Mouse (Mus musculus): ENCODE measurements around the gene Gcnt3. TPM values are rescaled to one million over a fixed set of nuclear protein-coding genes. Genes with fewer than 3 reads are reported as not detected.

The Gcnt3 gene
- polyA plus RNA-seq, 1 experiment from 2014 or later: not detected

GRCm38 (mm10) chr9:70067497-70067896 is 29.6 kb upstream of the Gcnt3 start:
- ATAC-seq (ENCODE audit: low FRiP score): no peak
- no peak overlapping the region for H3K9ac ChIP-seq
- no peak overlapping the region for H3K4me3 ChIP-seq
- no peaks in the 10 kb centered on the region for H3K36me3 ChIP-seq
- peaks cover 8% of the 10 kb centered on the region; the same call in 1 of the 2 replicates for H3K4me1 ChIP-seq (replicated peaks)
- H3K27me3 ChIP-seq: no peaks in the 10 kb centered on the region
- H3K27ac ChIP-seq: no peak overlapping the region
- H3K4me2 ChIP-seq: no peak overlapping the region
- 93% methylated on average over 3 of the region's 3 CpGs for WGBS
- no peaks in the 10 kb centered on the region for H3K9me3 ChIP-seq

DNA sequence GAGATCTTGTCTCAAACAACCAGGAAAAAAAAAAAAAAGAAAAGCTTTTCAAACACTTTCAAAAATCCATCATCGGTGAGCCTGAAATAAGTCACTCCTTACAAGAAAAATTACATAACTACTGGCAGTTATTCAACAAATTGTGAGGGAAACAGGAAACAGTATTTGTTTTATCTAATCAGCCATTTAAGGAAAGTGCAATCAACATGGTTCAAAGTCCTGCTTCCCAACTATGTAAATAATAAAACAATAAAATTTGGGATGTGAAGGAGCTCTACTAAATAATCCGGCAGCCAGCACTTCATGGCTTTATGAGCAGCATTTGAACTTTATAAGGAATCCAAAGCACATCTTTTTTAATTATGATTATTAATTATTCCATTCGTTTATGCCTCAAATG is 24.1 kb upstream of the Gcnt3 start:
- 90% methylated on average over 3 of the region's 3 CpGs for WGBS
- Histone ChIP-seq H3K9me3 (no peaks in the 10 kb centered on the region), H3K27ac (no peak overlapping the region), H3K4me1 (replicated peaks) (no peaks in the 10 kb centered on the region), H3K9ac (no peak overlapping the region), H3K4me3 (no peak overlapping the region), H3K4me2 (no peak overlapping the region), H3K36me3 (no peaks in the 10 kb centered on the region), H3K27me3 (no peaks in the 10 kb centered on the region)
- ATAC-seq (ENCODE audit: low FRiP score): no peak

DNA sequence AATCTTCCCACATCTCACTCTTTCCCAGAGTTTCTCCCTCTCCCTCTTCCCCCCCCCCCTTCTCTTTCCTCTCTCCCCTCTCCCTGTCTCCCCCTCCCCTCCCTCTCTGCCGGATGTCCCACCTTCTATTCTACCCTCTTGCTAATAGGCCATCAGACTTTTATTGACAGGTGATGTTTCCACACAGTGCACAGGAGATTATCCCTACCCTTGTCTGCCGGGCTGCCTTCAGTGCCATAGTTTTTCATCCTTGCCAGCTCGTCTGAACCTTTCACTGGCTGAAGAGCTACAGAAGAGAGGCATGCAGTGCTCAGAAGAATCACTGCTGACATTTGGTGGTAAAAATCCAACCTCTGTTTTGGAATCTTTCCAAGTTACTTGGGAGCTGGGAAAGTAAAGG is 15.5 kb upstream of the Gcnt3 start:
- no peaks in the 10 kb centered on the region for H3K9me3 ChIP-seq
- no peaks in the 10 kb centered on the region for H3K36me3 ChIP-seq
- no peaks in the 10 kb centered on the region for H3K27me3 ChIP-seq
- H3K4me1 ChIP-seq (replicated peaks): peaks cover 3% of the 10 kb centered on the region; the same call in 1 of the 2 replicates
- H3K9ac ChIP-seq: no peak overlapping the region
- no peak overlapping the region for H3K4me3 ChIP-seq
- no peak overlapping the region for H3K27ac ChIP-seq
- 55% methylated on average over 3 of the region's 3 CpGs for WGBS
- ATAC-seq (ENCODE audit: low FRiP score): no peak
- no peak overlapping the region for H3K4me2 ChIP-seq

DNA sequence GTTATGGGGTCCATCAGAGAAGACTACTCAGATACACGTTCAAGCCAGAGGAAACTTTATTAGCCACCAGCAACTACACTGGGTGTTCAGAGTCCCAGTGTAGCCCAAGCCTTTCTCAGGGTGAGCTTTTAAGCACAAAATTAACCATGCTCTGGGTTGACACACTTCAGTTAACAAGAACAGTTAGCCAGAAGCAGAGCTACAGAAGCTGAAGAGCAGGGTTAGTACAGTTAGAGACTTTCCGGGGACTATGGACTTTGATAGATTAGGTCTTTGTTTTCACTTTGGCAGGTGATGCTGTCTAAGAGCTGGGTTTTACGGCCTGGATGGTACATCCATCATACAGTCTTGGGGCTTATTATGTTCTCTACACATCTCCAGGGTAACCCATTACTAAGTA is 14.8 kb upstream of the Gcnt3 start:
- Histone ChIP-seq H3K27me3 (no peaks in the 10 kb centered on the region), H3K9me3 (no peaks in the 10 kb centered on the region), H3K4me3 (no peak overlapping the region), H3K4me2 (no peak overlapping the region), H3K4me1 (replicated peaks) (peaks cover 3% of the 10 kb centered on the region; the same call in 1 of the 2 replicates), H3K9ac (no peak overlapping the region), H3K36me3 (no peaks in the 10 kb centered on the region), H3K27ac (no peak overlapping the region)
- 48% methylated on average over 3 of the region's 3 CpGs for WGBS
- ATAC-seq (ENCODE audit: low FRiP score): no peak

GRCm38 (mm10) chr9:70049839-70050238 is 12.0 kb upstream of the Gcnt3 start:
- H3K36me3 ChIP-seq: no peaks in the 10 kb centered on the region
- no peaks in the 10 kb centered on the region for H3K27me3 ChIP-seq
- 52% methylated on average over 8 of the region's 8 CpGs for WGBS
- no peak overlapping the region for H3K27ac ChIP-seq
- H3K4me3 ChIP-seq: no peak overlapping the region
- peaks cover 3% of the 10 kb centered on the region; the same call in 1 of the 2 replicates for H3K4me1 ChIP-seq (replicated peaks)
- no peak for ATAC-seq (ENCODE audit: low FRiP score)
- no peak overlapping the region for H3K9ac ChIP-seq
- H3K9me3 ChIP-seq: no peaks in the 10 kb centered on the region
- H3K4me2 ChIP-seq: no peak overlapping the region

GRCm38 (mm10) chr9:70049416-70049783 is 11.5 kb upstream of the Gcnt3 start:
- no peak for ATAC-seq (ENCODE audit: low FRiP score)
- no peak overlapping the region for H3K27ac ChIP-seq

GRCm38 (mm10) chr9:70048751-70049415 is 11.0 kb upstream of the Gcnt3 start:
- H3K4me1 ChIP-seq (replicated peaks): peaks cover 3% of the 10 kb centered on the region; the same call in 1 of the 2 replicates
- no peak overlapping the region for H3K4me3 ChIP-seq
- H3K27me3 ChIP-seq: no peaks in the 10 kb centered on the region
- no peaks in the 10 kb centered on the region for H3K36me3 ChIP-seq
- H3K4me2 ChIP-seq: no peak overlapping the region
- ATAC-seq (ENCODE audit: low FRiP score): no peak
- H3K9ac ChIP-seq: no peak overlapping the region
- no peaks in the 10 kb centered on the region for H3K9me3 ChIP-seq
- H3K27ac ChIP-seq: no peak overlapping the region
- 58% methylated on average over 6 of the region's 6 CpGs for WGBS

More at GRCm38 (mm10) chr9:70049416-70049783, 11.5 kb upstream of the Gcnt3 start:
- H3K4me1 ChIP-seq (replicated peaks): peaks cover 3% of the 10 kb centered on the region; the same call in 1 of the 2 replicates
- WGBS: 38% methylated on average over 3 of the region's 3 CpGs
- H3K27me3 ChIP-seq: no peaks in the 10 kb centered on the region
- H3K9me3 ChIP-seq: no peaks in the 10 kb centered on the region
- no peak overlapping the region for H3K4me2 ChIP-seq
- H3K9ac ChIP-seq: no peak overlapping the region
- H3K36me3 ChIP-seq: no peaks in the 10 kb centered on the region
- H3K4me3 ChIP-seq: no peak overlapping the region

DNA sequence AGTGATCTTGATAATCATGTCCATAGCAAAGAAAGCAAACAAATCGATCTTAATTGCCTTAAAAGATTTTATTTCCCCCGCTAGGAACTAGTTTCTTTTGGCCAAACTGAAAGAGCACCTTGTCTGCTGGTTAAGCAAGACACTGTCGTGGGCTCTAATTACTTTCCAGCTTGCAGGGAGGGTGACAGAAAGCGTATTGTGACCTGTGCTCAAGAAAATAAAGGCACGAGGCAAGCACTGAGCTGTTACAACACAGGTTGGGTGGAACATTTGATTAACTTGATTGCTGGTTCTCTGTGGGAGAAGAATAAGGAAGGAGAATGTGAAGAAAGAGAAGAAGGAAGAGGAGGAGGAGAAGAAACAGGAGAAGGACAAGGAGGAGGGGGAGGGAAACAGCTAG is 10.4 kb upstream of the Gcnt3 start:
- H3K4me2 ChIP-seq: no peak overlapping the region
- H3K4me1 ChIP-seq (replicated peaks): no peaks in the 10 kb centered on the region; the same call in 1 of the 2 replicates
- no peak overlapping the region for H3K4me3 ChIP-seq
- H3K9ac ChIP-seq: no peak overlapping the region
- H3K27me3 ChIP-seq: no peaks in the 10 kb centered on the region
- H3K36me3 ChIP-seq: no peaks in the 10 kb centered on the region
- 57% methylated on average over 5 of the region's 5 CpGs for WGBS
- ATAC-seq (ENCODE audit: low FRiP score): no peak
- no peaks in the 10 kb centered on the region for H3K9me3 ChIP-seq
- no peak overlapping the region for H3K27ac ChIP-seq

GRCm38 (mm10) chr9:70047839-70048238 is 10.0 kb upstream of the Gcnt3 start:
- Histone ChIP-seq H3K4me2 (no peak overlapping the region), H3K9ac (no peak overlapping the region), H3K27ac (no peak overlapping the region), H3K4me1 (replicated peaks) (no peaks in the 10 kb centered on the region; the same call in 1 of the 2 replicates), H3K9me3 (no peaks in the 10 kb centered on the region), H3K4me3 (no peak overlapping the region), H3K27me3 (no peaks in the 10 kb centered on the region), H3K36me3 (no peaks in the 10 kb centered on the region)
- no peak for ATAC-seq (ENCODE audit: low FRiP score)
- 68% methylated on average over 3 of the region's 3 CpGs for WGBS

GRCm38 (mm10) chr9:70046255-70046654 is 8.4 kb upstream of the Gcnt3 start:
- H3K36me3 ChIP-seq: no peaks in the 10 kb centered on the region
- no peak overlapping the region for H3K4me3 ChIP-seq
- no peaks in the 10 kb centered on the region for H3K27me3 ChIP-seq
- WGBS: 93% methylated on average over 6 of the region's 6 CpGs
- H3K4me1 ChIP-seq (replicated peaks): no peaks in the 10 kb centered on the region; the same call in 1 of the 2 replicates
- no peak for ATAC-seq (ENCODE audit: low FRiP score)
- H3K4me2 ChIP-seq: no peak overlapping the region
- no peaks in the 10 kb centered on the region for H3K9me3 ChIP-seq
- no peak overlapping the region for H3K9ac ChIP-seq
- H3K27ac ChIP-seq: no peak overlapping the region

DNA sequence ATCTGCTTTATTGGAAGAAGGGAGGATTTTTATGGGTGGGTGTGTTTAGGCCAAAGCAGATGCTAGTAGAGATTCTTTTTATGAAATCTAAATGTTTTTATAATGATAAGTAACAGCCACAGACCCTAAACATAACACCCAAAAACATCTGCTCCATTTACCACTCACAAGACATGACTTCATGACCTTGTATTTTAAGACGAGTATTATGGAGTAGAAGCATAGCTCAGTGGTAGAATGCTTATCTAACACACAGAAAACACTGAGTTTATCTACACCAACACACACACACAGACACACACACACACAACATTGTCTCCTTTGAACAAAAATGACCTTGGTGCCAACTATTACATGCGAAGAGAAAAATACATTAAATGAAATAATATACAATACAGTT is 7.0 kb upstream of the Gcnt3 start:
- Histone ChIP-seq H3K4me1 (replicated peaks) (no peaks in the 10 kb centered on the region; the same call in 1 of the 2 replicates), H3K9ac (no peak overlapping the region), H3K36me3 (no peaks in the 10 kb centered on the region), H3K4me2 (no peak overlapping the region), H3K27ac (no peak overlapping the region), H3K27me3 (no peaks in the 10 kb centered on the region), H3K9me3 (no peaks in the 10 kb centered on the region), H3K4me3 (no peak overlapping the region)
- ATAC-seq (ENCODE audit: low FRiP score): no peak
- 84% methylated on average over 2 of the region's 2 CpGs for WGBS

DNA sequence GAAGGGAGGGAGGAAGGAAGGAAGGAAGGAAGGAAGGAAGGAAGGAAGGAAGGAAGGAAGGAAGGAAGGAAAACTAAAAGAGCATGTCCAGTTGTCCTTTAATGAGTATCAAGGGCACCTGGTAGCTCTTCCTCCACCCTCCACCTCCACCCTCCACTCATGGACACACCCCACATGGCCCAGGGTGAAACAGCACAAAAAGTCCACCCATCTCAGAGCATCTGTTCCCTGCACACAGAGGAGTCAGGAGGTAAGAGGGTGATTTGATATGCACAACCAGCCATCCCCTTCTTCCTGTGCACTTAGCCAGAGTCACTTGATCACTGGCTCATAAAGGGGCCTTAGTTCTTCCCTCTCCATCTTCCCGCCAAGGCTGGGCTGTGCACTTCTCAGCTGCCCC is 5.0 kb upstream of the Gcnt3 start:
- no peak overlapping the region for H3K27ac ChIP-seq

DNA sequence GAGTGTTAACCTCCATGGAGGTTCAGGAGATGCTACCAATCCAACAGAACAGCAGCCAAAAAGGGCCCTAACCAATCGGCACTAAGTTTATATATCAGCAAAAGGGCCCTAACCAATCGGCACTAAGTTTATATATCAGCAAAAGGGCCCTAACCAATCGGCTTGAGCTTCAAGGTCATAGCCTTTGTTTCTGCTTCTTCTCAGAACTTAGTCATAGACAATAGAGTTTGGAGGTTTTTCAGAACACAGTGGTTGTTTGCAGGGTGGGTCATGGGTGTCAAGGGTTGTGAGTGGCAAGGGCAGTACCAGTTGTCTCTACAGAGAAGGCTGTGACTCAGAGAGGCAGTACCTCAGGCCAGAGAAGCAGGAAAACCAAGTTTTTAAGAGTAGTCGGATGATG is 4.2 kb upstream of the Gcnt3 start:
- no peak overlapping the region for H3K4me3 ChIP-seq
- H3K9ac ChIP-seq: no peak overlapping the region
- H3K9me3 ChIP-seq: no peaks in the 10 kb centered on the region; the same call in 1 of the 2 replicates
- WGBS: 94% methylated on average over 4 of the region's 4 CpGs
- no peak overlapping the region for H3K4me2 ChIP-seq
- no peak for ATAC-seq (ENCODE audit: low FRiP score)
- no peaks in the 10 kb centered on the region for H3K4me1 ChIP-seq (replicated peaks)
- H3K27me3 ChIP-seq: no peaks in the 10 kb centered on the region
- H3K27ac ChIP-seq: no peak overlapping the region
- no peaks in the 10 kb centered on the region for H3K36me3 ChIP-seq

More for the DNA sequence above, 5.0 kb upstream of the Gcnt3 start:
- Histone ChIP-seq H3K27me3 (no peaks in the 10 kb centered on the region), H3K36me3 (no peaks in the 10 kb centered on the region), H3K4me1 (replicated peaks) (no peaks in the 10 kb centered on the region), H3K4me2 (no peak overlapping the region), H3K9me3 (no peaks in the 10 kb centered on the region; the same call in 1 of the 2 replicates), H3K9ac (no peak overlapping the region), H3K4me3 (no peak overlapping the region)
- ATAC-seq (ENCODE audit: low FRiP score): no peak
- 71% methylated on average over 1 of the region's 1 CpGs for WGBS
